Mouse (Mus musculus): ENCODE results near the gene Atl2.

Atl2 gene

GRCm38 (mm10) chr17:79898156-79898746 lies 2.3 kb upstream of the Atl2 start:
- DNase-seq (ENCODE audit: low spot score): no peak

GRCm38 (mm10) chr17:79897666-79898065 lies 1.7 kb upstream of the Atl2 start:
- DNase-seq (ENCODE audit: low spot score): no peak

GRCm38 (mm10) chr17:79894971-79895882 lies 696 bp downstream of the Atl2 start:
- no peak for DNase-seq (ENCODE audit: low spot score)

GRCm38 (mm10) chr17:79894054-79894453 lies 1.9 kb downstream of the Atl2 start:
- DNase-seq (ENCODE audit: low spot score): no peak

GRCm38 (mm10) chr17:79891944-79892343 lies 4.0 kb downstream of the Atl2 start:
- no peak for DNase-seq (ENCODE audit: low spot score)

- DNase-seq (ENCODE audit: low spot score): no peak
These were observed 8.0 kb downstream of the Atl2 start for GRCm38 (mm10) chr17:79887926-79888325.

- DNase-seq (ENCODE audit: low spot score): no peak
These were observed 12.7 kb downstream of the Atl2 start for GRCm38 (mm10) chr17:79883198-79883597.

- no peak for DNase-seq (ENCODE audit: low spot score)
These were observed 30.9 kb downstream of the Atl2 start for GRCm38 (mm10) chr17:79865027-79865426.

GRCm38 (mm10) chr17:79864503-79864902 lies 31.4 kb downstream of the Atl2 start:
- no peak for DNase-seq (ENCODE audit: low spot score)

GRCm38 (mm10) chr17:79862038-79862437 lies 33.9 kb downstream of the Atl2 start:
- no peak for DNase-seq (ENCODE audit: low spot score)

GRCm38 (mm10) chr17:79855533-79855932 lies 40.4 kb downstream of the Atl2 start:
- no peak for DNase-seq (ENCODE audit: low spot score)

- no peak for DNase-seq (ENCODE audit: low spot score)
These were observed 47.5 kb downstream of the Atl2 start for GRCm38 (mm10) chr17:79848385-79848784.

GRCm38 (mm10) chr17:79846182-79846581 lies 49.7 kb downstream of the Atl2 start:
- DNase-seq (ENCODE audit: low spot score): no peak

GRCm38 (mm10) chr17:79845695-79846094 lies 50.2 kb downstream of the Atl2 start:
- no peak for DNase-seq (ENCODE audit: low spot score)

GRCm38 (mm10) chr17:79840254-79841238 lies 55.4 kb downstream of the Atl2 start:
- DNase-seq (ENCODE audit: low spot score): no peak

GRCm38 (mm10) chr17:79836978-79837377 lies 58.9 kb downstream of the Atl2 start:
- DNase-seq (ENCODE audit: low spot score): no peak

GRCm38 (mm10) chr17:79835714-79836373 lies 60.1 kb downstream of the Atl2 start:
- no peak for DNase-seq (ENCODE audit: low spot score)

- DNase-seq (ENCODE audit: low spot score): no peak
These were observed 63.6 kb downstream of the Atl2 start for GRCm38 (mm10) chr17:79832284-79832683.

GRCm38 (mm10) chr17:79826482-79827034 lies 69.4 kb downstream of the Atl2 start:
- DNase-seq (ENCODE audit: low spot score): no peak

- DNase-seq (ENCODE audit: low spot score): no peak
These were observed 70.5 kb downstream of the Atl2 start for GRCm38 (mm10) chr17:79825241-79826030.

- no peak for DNase-seq (ENCODE audit: low spot score)
These were observed 71.5 kb downstream of the Atl2 start for GRCm38 (mm10) chr17:79824406-79824805.

Data from urinary bladder, postnatal 10 days (tissue).